Mouse (Mus musculus) hematopoietic stem cell, adult 5-6 weeks (primary cell): Measurements from ENCODE around the gene Adam22. TPM values are rescaled to one million over a fixed set of nuclear protein-coding genes. Genes with fewer than 3 reads are reported as not detected.

Experiments used
- ATAC-seq, 2 experiments: fragments of 125-278 bp in 1 of 2; replicated peaks in 1 of 2; 2 replicates each; pipeline ENCODE4 v1.8.0; 2016 to 2017; ENCODE audit warnings: inconsistent platforms in 2 of 2, mild to moderate bottlenecking in 2 of 2, moderate number of reproducible peaks in 2 of 2, low read depth in 1 of 2, moderate TSS enrichment in 1 of 2; ENCODE audit not compliant: low FRiP score in 2 of 2, poor library complexity in 2 of 2, severe bottlenecking in 2 of 2, insufficient read depth in 1 of 2, low TSS enrichment in 1 of 2
- total RNA-seq: library from RNA; stranded (forward); fragments of 172-1452, 232-1000 nt; gene quantifications from 2 replicates; pipeline ENCODE4 v1.2.3, GENCODE M21; 2017

Gene Adam22
- total RNA-seq, 1 experiment from 2014 or later = 15.7 TPM

- peak; percentile 36 to 65; a peak in 3 of 4 replicates for ATAC-seq
Observed at GRCm38 (mm10) chr5:8346329-8346728, 21.6 kb downstream of the Adam22 start.

- ATAC-seq = no peak
Observed at GRCm38 (mm10) chr5:8343296-8343695, 24.7 kb downstream of the Adam22 start.

- no peak for ATAC-seq
Observed at GRCm38 (mm10) chr5:8341676-8342075, 26.3 kb downstream of the Adam22 start.

- peak; percentile 36 to 42; a peak in 2 of 4 replicates for ATAC-seq
Observed at GRCm38 (mm10) chr5:8327645-8328269, 40.2 kb downstream of the Adam22 start.

GRCm38 (mm10) chr5:8326671-8327070 lies 41.3 kb downstream of the Adam22 start:
- no peak for ATAC-seq

- no peak for ATAC-seq
Observed at GRCm38 (mm10) chr5:8312324-8312723, 55.6 kb downstream of the Adam22 start.

- no peak for ATAC-seq
Observed at GRCm38 (mm10) chr5:8310907-8311306, 57.1 kb downstream of the Adam22 start.

GRCm38 (mm10) chr5:8297719-8298419 lies 70.1 kb downstream of the Adam22 start:
- no peak for ATAC-seq

GRCm38 (mm10) chr5:8293287-8293686 lies 74.7 kb downstream of the Adam22 start:
- no peak for ATAC-seq

- ATAC-seq = no peak
Observed at GRCm38 (mm10) chr5:8291496-8291895, 76.5 kb downstream of the Adam22 start.

- ATAC-seq = no peak
Observed at GRCm38 (mm10) chr5:8289678-8290614, 78.0 kb downstream of the Adam22 start.

GRCm38 (mm10) chr5:8284123-8284522 lies 83.8 kb downstream of the Adam22 start:
- no peak for ATAC-seq

- no peak for ATAC-seq
Observed at GRCm38 (mm10) chr5:8276141-8276540, 91.8 kb downstream of the Adam22 start.

- ATAC-seq = no peak
Observed at GRCm38 (mm10) chr5:8257366-8257765, 110.6 kb downstream of the Adam22 start.

- peak; percentile 89 to 99 for ATAC-seq
Observed at GRCm38 (mm10) chr5:8256487-8256886, 111.5 kb downstream of the Adam22 start.

- ATAC-seq = no peak
Observed at GRCm38 (mm10) chr5:8244696-8245095, 123.3 kb downstream of the Adam22 start.

GRCm38 (mm10) chr5:8243064-8243615 lies 124.8 kb downstream of the Adam22 start:
- ATAC-seq = peak; percentile 32 to 49; a peak in 3 of 4 replicates

GRCm38 (mm10) chr5:8242660-8243059 lies 125.3 kb downstream of the Adam22 start:
- ATAC-seq = no peak
